Mouse (Mus musculus): Measurements from ENCODE around the gene Magi1. TPM values are rescaled to one million over a fixed set of nuclear protein-coding genes. Genes with fewer than 3 reads are reported as not detected.

Magi1 gene
- polyA plus RNA-seq, 1 experiment from 2014 or later: 25.3 TPM

- Histone ChIP-seq H3K4me2 (replicated peaks) (no peak overlapping the region), H3K27ac (no peak overlapping the region), H3K27me3 (ENCODE audit: control insufficient read depth, insufficient read depth, low read length) (no peaks in the 10 kb centered on the region), H3K9ac (no peak overlapping the region), H3K36me3 (replicated peaks; ENCODE audit: control insufficient read depth, insufficient read depth) (no peaks in the 10 kb centered on the region), H3K4me3 (replicated peaks; ENCODE audit: low read length) (no peak overlapping the region), H3K4me1 (replicated peaks; ENCODE audit: control insufficient read depth, insufficient read depth, low read length) (no peaks in the 10 kb centered on the region), H3K9me3 (ENCODE audit: control insufficient read depth, low read length) (no peaks in the 10 kb centered on the region)
- WGBS: 25% methylated on average over 3 of the region's 3 CpGs
- DNase-seq (ENCODE audit: low spot score) (no peak), ATAC-seq (ENCODE audit: low FRiP score) (no peak)
These were observed 296.2 kb downstream of the Magi1 start for GRCm38 (mm10) chr6:93987561-93987960.

- Histone ChIP-seq H3K9me3 (ENCODE audit: control insufficient read depth, low read length) (no peaks in the 10 kb centered on the region), H3K36me3 (replicated peaks; ENCODE audit: control insufficient read depth, insufficient read depth) (no peaks in the 10 kb centered on the region), H3K27ac (no peak overlapping the region), H3K9ac (no peak overlapping the region), H3K4me2 (replicated peaks) (no peak overlapping the region), H3K4me1 (replicated peaks; ENCODE audit: control insufficient read depth, insufficient read depth, low read length) (peaks cover 7% of the 10 kb centered on the region; the same call in 1 of the 2 replicates), H3K27me3 (ENCODE audit: control insufficient read depth, insufficient read depth, low read length) (no peaks in the 10 kb centered on the region), H3K4me3 (replicated peaks; ENCODE audit: low read length) (no peak overlapping the region)
- DNase-seq (ENCODE audit: low spot score) (peak; percentile 62), ATAC-seq (ENCODE audit: low FRiP score) (no peak)
- 49% methylated on average over 9 of the region's 9 CpGs for WGBS
These were observed 298.6 kb downstream of the Magi1 start for GRCm38 (mm10) chr6:93985111-93985510.

- DNase-seq (ENCODE audit: low spot score): no peak
- no peak for ATAC-seq (ENCODE audit: low FRiP score)
- Histone ChIP-seq H3K27me3 (ENCODE audit: control insufficient read depth, insufficient read depth, low read length) (no peaks in the 10 kb centered on the region), H3K4me1 (replicated peaks; ENCODE audit: control insufficient read depth, insufficient read depth, low read length) (peaks cover 7% of the 10 kb centered on the region; the same call in 1 of the 2 replicates), H3K27ac (no peak overlapping the region), H3K9ac (no peak overlapping the region), H3K36me3 (replicated peaks; ENCODE audit: control insufficient read depth, insufficient read depth) (no peaks in the 10 kb centered on the region), H3K4me2 (replicated peaks) (no peak overlapping the region), H3K9me3 (ENCODE audit: control insufficient read depth, low read length) (no peaks in the 10 kb centered on the region), H3K4me3 (replicated peaks; ENCODE audit: low read length) (no peak overlapping the region)
- 84% methylated on average over 3 of the region's 3 CpGs for WGBS
These were observed 300.2 kb downstream of the Magi1 start for GRCm38 (mm10) chr6:93983551-93983950.

GRCm38 (mm10) chr6:93981211-93981610 lies 302.5 kb downstream of the Magi1 start:
- H3K4me1 ChIP-seq (replicated peaks; ENCODE audit: control insufficient read depth, insufficient read depth, low read length): peaks cover 7% of the 10 kb centered on the region; the same call in 1 of the 2 replicates
- no peak overlapping the region for H3K27ac ChIP-seq
- H3K9ac ChIP-seq: no peak overlapping the region
- 0 out of 2 replicates have a peak, but pooled peaks cover 4% of the 10 kb centered on the region for H3K9me3 ChIP-seq (ENCODE audit: control insufficient read depth, low read length)
- 17% methylated on average over 8 of the region's 8 CpGs for WGBS
- H3K36me3 ChIP-seq (replicated peaks; ENCODE audit: control insufficient read depth, insufficient read depth): no peaks in the 10 kb centered on the region
- ATAC-seq (ENCODE audit: low FRiP score) (no peak), DNase-seq (ENCODE audit: low spot score) (peak; percentile 28)
- no peak overlapping the region for H3K4me3 ChIP-seq (replicated peaks; ENCODE audit: low read length)
- H3K4me2 ChIP-seq (replicated peaks): no peak overlapping the region
- no peaks in the 10 kb centered on the region for H3K27me3 ChIP-seq (ENCODE audit: control insufficient read depth, insufficient read depth, low read length)

DNA sequence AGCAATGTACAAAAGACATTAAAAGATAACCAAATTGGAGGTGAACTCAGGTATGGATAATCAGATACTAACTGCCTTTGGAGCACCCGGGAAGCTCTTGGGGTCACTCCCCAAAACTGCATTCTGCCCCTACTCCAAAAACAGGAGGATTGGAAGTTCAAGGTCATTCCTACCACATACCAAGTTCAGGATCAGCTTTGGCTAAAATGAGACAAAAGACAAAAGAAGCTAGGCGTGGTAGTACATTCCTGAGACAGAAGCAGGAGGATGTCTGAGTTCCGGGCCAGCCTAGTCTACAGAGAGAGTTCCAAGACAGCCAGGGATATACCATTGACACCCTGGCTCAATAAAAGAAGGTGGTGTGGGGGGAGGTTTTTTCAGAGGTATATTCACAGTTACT lies 304.5 kb downstream of the Magi1 start:
- Histone ChIP-seq H3K4me1 (replicated peaks; ENCODE audit: control insufficient read depth, insufficient read depth, low read length) (peaks cover 7% of the 10 kb centered on the region; the same call in 1 of the 2 replicates), H3K36me3 (replicated peaks; ENCODE audit: control insufficient read depth, insufficient read depth) (no peaks in the 10 kb centered on the region), H3K9ac (no peak overlapping the region), H3K27ac (no peak overlapping the region), H3K4me3 (replicated peaks; ENCODE audit: low read length) (no peak overlapping the region), H3K4me2 (replicated peaks) (no peak overlapping the region), H3K9me3 (ENCODE audit: control insufficient read depth, low read length) (0 out of 2 replicates have a peak, but pooled peaks cover 8% of the 10 kb centered on the region), H3K27me3 (ENCODE audit: control insufficient read depth, insufficient read depth, low read length) (no peaks in the 10 kb centered on the region)
- ATAC-seq (ENCODE audit: low FRiP score) (no peak), DNase-seq (ENCODE audit: low spot score) (no peak)
- WGBS: 97% methylated on average over 3 of the region's 3 CpGs

DNA sequence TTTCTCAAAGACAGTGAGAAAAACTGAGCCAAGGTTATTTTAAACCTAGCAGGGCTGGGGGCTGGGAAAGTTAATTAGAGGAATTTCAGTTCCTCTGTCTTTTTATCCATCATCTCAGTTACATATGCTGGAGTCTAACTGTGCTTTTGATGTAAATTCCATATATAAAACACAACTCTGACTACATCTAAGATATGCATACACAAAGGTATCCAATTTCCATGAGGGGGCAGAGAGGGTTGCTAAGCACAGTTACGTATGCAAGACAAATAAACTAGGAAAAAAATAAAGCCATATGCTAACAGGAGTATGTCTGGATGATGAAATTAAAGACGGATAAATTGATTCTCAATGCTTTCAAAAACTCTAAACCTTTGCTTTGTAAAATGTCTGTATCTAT lies 315.0 kb downstream of the Magi1 start:
- H3K4me1 ChIP-seq (replicated peaks; ENCODE audit: control insufficient read depth, insufficient read depth, low read length): no peaks in the 10 kb centered on the region
- no peak overlapping the region for H3K4me2 ChIP-seq (replicated peaks)
- no peaks in the 10 kb centered on the region for H3K36me3 ChIP-seq (replicated peaks; ENCODE audit: control insufficient read depth, insufficient read depth)
- DNase-seq (ENCODE audit: low spot score): no peak
- H3K27ac ChIP-seq: no peak overlapping the region
- H3K27me3 ChIP-seq (ENCODE audit: control insufficient read depth, insufficient read depth, low read length): no peaks in the 10 kb centered on the region
- no peak overlapping the region for H3K4me3 ChIP-seq (replicated peaks; ENCODE audit: low read length)
- no peaks in the 10 kb centered on the region for H3K9me3 ChIP-seq (ENCODE audit: control insufficient read depth, low read length)
- WGBS: 71% methylated on average over 2 of the region's 2 CpGs
- H3K9ac ChIP-seq: no peak overlapping the region
- ATAC-seq (ENCODE audit: low FRiP score): no peak

GRCm38 (mm10) chr6:93962757-93963336 lies 320.9 kb downstream of the Magi1 start:
- Histone ChIP-seq H3K4me2 (replicated peaks) (no peak overlapping the region), H3K36me3 (replicated peaks; ENCODE audit: control insufficient read depth, insufficient read depth) (no peaks in the 10 kb centered on the region), H3K4me3 (replicated peaks; ENCODE audit: low read length) (no peak overlapping the region), H3K27me3 (ENCODE audit: control insufficient read depth, insufficient read depth, low read length) (no peaks in the 10 kb centered on the region), H3K9me3 (ENCODE audit: control insufficient read depth, low read length) (no peaks in the 10 kb centered on the region), H3K4me1 (replicated peaks; ENCODE audit: control insufficient read depth, insufficient read depth, low read length) (0 out of 2 replicates have a peak, but pooled peaks cover 2% of the 10 kb centered on the region), H3K27ac (no peak overlapping the region), H3K9ac (no peak overlapping the region)
- ATAC-seq (ENCODE audit: low FRiP score): no peak
- DNase-seq (ENCODE audit: low spot score): no peak
- WGBS: 88% methylated on average over 5 of the region's 5 CpGs

DNA sequence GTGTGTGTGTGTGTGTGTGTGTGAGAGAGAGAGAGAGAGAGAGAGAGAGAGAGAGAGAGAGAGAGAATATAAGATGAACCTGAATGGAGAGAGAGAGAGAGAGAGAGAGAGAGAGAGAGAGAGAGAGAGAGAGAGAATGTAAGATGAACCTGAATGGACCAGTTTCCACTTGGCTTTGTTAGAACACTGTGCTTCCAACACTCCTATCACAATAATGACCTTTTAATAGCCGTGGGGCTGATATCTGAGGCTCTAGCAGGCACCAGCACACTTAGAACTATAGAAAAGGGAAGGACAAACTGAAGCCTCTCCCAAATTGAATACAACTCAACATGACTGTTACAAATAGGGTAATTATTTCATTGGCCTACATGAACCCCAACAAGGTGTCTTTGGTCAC lies 321.9 kb downstream of the Magi1 start:
- Histone ChIP-seq H3K4me2 (replicated peaks) (no peak overlapping the region), H3K36me3 (replicated peaks; ENCODE audit: control insufficient read depth, insufficient read depth) (no peaks in the 10 kb centered on the region), H3K4me1 (replicated peaks; ENCODE audit: control insufficient read depth, insufficient read depth, low read length) (peaks cover 10% of the 10 kb centered on the region; the same call in 1 of the 2 replicates), H3K27ac (no peak overlapping the region), H3K9ac (no peak overlapping the region), H3K9me3 (ENCODE audit: control insufficient read depth, low read length) (no peaks in the 10 kb centered on the region), H3K4me3 (replicated peaks; ENCODE audit: low read length) (no peak overlapping the region), H3K27me3 (ENCODE audit: control insufficient read depth, insufficient read depth, low read length) (no peaks in the 10 kb centered on the region)
- 87% methylated on average over 1 of the region's 1 CpGs for WGBS
- ATAC-seq (ENCODE audit: low FRiP score): no peak
- DNase-seq (ENCODE audit: low spot score): no peak

- Histone ChIP-seq H3K27ac (no peak overlapping the region), H3K27me3 (ENCODE audit: control insufficient read depth, insufficient read depth, low read length) (no peaks in the 10 kb centered on the region)
These were observed 326.5 kb downstream of the Magi1 start for GRCm38 (mm10) chr6:93957172-93957571.

GRCm38 (mm10) chr6:93946612-93947011 lies 337.1 kb downstream of the Magi1 start:
- no peak overlapping the region for H3K4me2 ChIP-seq (replicated peaks)
- ATAC-seq (ENCODE audit: low FRiP score): no peak
- 77% methylated on average over 2 of the region's 2 CpGs for WGBS

More at GRCm38 (mm10) chr6:93957172-93957571, 326.5 kb downstream of the Magi1 start:
- Histone ChIP-seq H3K36me3 (replicated peaks; ENCODE audit: control insufficient read depth, insufficient read depth) (no peaks in the 10 kb centered on the region), H3K9me3 (ENCODE audit: control insufficient read depth, low read length) (no peaks in the 10 kb centered on the region), H3K4me1 (replicated peaks; ENCODE audit: control insufficient read depth, insufficient read depth, low read length) (peaks cover 13% of the 10 kb centered on the region; the same call in 1 of the 2 replicates), H3K9ac (no peak overlapping the region), H3K4me2 (replicated peaks) (no peak overlapping the region), H3K4me3 (replicated peaks; ENCODE audit: low read length) (no peak overlapping the region)
- DNase-seq (ENCODE audit: low spot score) (peak; percentile 26), ATAC-seq (ENCODE audit: low FRiP score) (no peak)
- WGBS: 11% methylated on average over 2 of the region's 2 CpGs

More at GRCm38 (mm10) chr6:93946612-93947011, 337.1 kb downstream of the Magi1 start:
- H3K9me3 ChIP-seq (ENCODE audit: control insufficient read depth, low read length): no peaks in the 10 kb centered on the region
- no peaks in the 10 kb centered on the region for H3K36me3 ChIP-seq (replicated peaks; ENCODE audit: control insufficient read depth, insufficient read depth)
- H3K4me1 ChIP-seq (replicated peaks; ENCODE audit: control insufficient read depth, insufficient read depth, low read length): no peaks in the 10 kb centered on the region
- no peak for DNase-seq (ENCODE audit: low spot score)
- no peaks in the 10 kb centered on the region for H3K27me3 ChIP-seq (ENCODE audit: control insufficient read depth, insufficient read depth, low read length)
- H3K4me3 ChIP-seq (replicated peaks; ENCODE audit: low read length): no peak overlapping the region
- H3K27ac ChIP-seq: no peak overlapping the region
- H3K9ac ChIP-seq: no peak overlapping the region
